ENCODE assay signal across 21 mouse cellular contexts in the genomic region with DNA sequence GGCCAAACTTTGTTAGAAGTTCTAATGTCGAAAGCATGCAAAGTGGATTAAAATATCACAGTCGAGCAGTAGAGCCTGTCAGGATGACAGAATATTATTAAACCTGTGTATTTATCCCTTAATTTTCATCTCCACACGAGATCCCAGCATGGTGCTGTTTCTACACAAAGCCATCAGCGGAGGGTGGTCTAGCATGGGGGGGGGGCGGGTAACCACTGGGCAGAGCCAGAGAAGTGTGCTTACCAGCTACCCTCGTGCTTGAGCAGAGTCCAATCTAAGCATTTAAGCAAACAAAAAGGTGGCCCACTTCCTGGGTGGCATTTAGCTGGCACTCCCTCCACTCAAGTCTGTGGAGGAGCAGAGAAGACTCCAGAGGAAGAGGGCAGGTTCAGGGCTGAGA.
DNase-seq lines count a peak whose midpoint lies in the region; ATAC-seq and TF ChIP-seq lines count a peak whose summit lies in the region.
"Had no signal": no experiment of that assay in that cellular context is flagged by ENCODE, and none has a peak within 500 bp of the region (broad histone marks: within the 10 kb centered on the region; RNA-seq: fewer than 3 reads in every experiment).

No protein-coding gene starts in this region.

- 43% methylated on average over 6 of the region's 6 CpGs for WGBS in neural tube, embryonic 13.5 days
- WGBS in forebrain, embryonic 16.5 days: 21% methylated on average over 6 of the region's 6 CpGs
- 19% methylated on average over 6 of the region's 6 CpGs for WGBS in midbrain, embryonic 13.5 days

- no peaks in the 10 kb centered on the region for H3K27me3 ChIP-seq in neural tube, embryonic 13.5 days
- H3K27me3 ChIP-seq in forebrain, embryonic 16.5 days (replicated peaks; ENCODE audit: control insufficient read depth, insufficient read depth, low read length): no peaks in the 10 kb centered on the region
- peaks cover 35% of the 10 kb centered on the region for H3K27me3 ChIP-seq in midbrain, embryonic 13.5 days
- H3K27me3 ChIP-seq: heart, embryonic 15.5 days; limb, embryonic 15.5 days; liver, embryonic 15.5 days; neural tube, embryonic 12.5 days had no signal

- peak overlapping the region; percentile 17; the same call in 1 of the 2 replicates for H3K4me2 ChIP-seq in neural tube, embryonic 13.5 days
- no peak overlapping the region for H3K4me2 ChIP-seq in forebrain, embryonic 16.5 days (ENCODE audit: low read length)
- H3K4me2 ChIP-seq in midbrain, embryonic 13.5 days (replicated peaks): peak overlapping the region; percentile 31
- H3K4me2 ChIP-seq: heart, embryonic 15.5 days; limb, embryonic 15.5 days; liver, embryonic 15.5 days; neural tube, embryonic 12.5 days had no signal

- H3K4me3 ChIP-seq in neural tube, embryonic 13.5 days: no peak overlapping the region
- no peak overlapping the region for H3K4me3 ChIP-seq in forebrain, embryonic 16.5 days (replicated peaks; ENCODE audit: low read length)
- H3K4me3 ChIP-seq in midbrain, embryonic 13.5 days (replicated peaks): no peak overlapping the region
- H3K4me3 ChIP-seq in layer of hippocampus, adult 2 months: no peak overlapping the region
- H3K4me3 ChIP-seq: heart, embryonic 15.5 days; limb, embryonic 15.5 days; liver, embryonic 15.5 days; neural tube, embryonic 12.5 days had no signal

- H3K9me3 ChIP-seq in neural tube, embryonic 13.5 days: no peaks in the 10 kb centered on the region
- H3K9me3 ChIP-seq in forebrain, embryonic 16.5 days (ENCODE audit: control insufficient read depth, low read length): no peaks in the 10 kb centered on the region
- H3K9me3 ChIP-seq in midbrain, embryonic 13.5 days: no peaks in the 10 kb centered on the region
- H3K9me3 ChIP-seq: heart, embryonic 15.5 days; limb, embryonic 15.5 days; liver, embryonic 15.5 days; neural tube, embryonic 12.5 days had no signal

- H3K36me3 ChIP-seq in neural tube, embryonic 13.5 days: no peaks in the 10 kb centered on the region
- no peaks in the 10 kb centered on the region for H3K36me3 ChIP-seq in forebrain, embryonic 16.5 days (ENCODE audit: control insufficient read depth, insufficient read depth)
- no peaks in the 10 kb centered on the region for H3K36me3 ChIP-seq in midbrain, embryonic 13.5 days
- H3K36me3 ChIP-seq: heart, embryonic 15.5 days; limb, embryonic 15.5 days; liver, embryonic 15.5 days; neural tube, embryonic 12.5 days had no signal

- no peak for DNase-seq in neural tube, embryonic 10.5 days (ENCODE audit: extremely low spot score, low spot score)
- no peak for DNase-seq in cerebellum, adult 11-12 months
- no peak for DNase-seq in layer of hippocampus, adult 2 months (ENCODE audit: low spot score in 2 of 2)
- DNase-seq: adrenal gland, postnatal 14 days; cerebellum, adult 11 months; cerebellum, postnatal 36 days; heart, adult 18-20 months; heart, postnatal 4 days; spleen, adult 18-20 months; thymus, adult 18-20 months; thymus, postnatal 4 days had no signal

- TF ChIP-seq CTCF in layer of hippocampus, adult 2 months (conservative IDR thresholded peaks at IDR 0.05): no peak

- peaks cover 16% of the 10 kb centered on the region for H3K4me1 ChIP-seq in neural tube, embryonic 13.5 days (replicated peaks)
- peaks cover 4% of the 10 kb centered on the region for H3K4me1 ChIP-seq in forebrain, embryonic 16.5 days (replicated peaks; ENCODE audit: control insufficient read depth, insufficient read depth, low read length)
- peaks cover 17% of the 10 kb centered on the region for H3K4me1 ChIP-seq in midbrain, embryonic 13.5 days (replicated peaks)
- H3K4me1 ChIP-seq: heart, embryonic 15.5 days; limb, embryonic 15.5 days; liver, embryonic 15.5 days; neural tube, embryonic 12.5 days had no signal

- H3K9ac ChIP-seq in neural tube, embryonic 13.5 days: no peak overlapping the region
- H3K9ac ChIP-seq in forebrain, embryonic 16.5 days (replicated peaks; ENCODE audit: low read depth, low read length): no peak overlapping the region
- no peak overlapping the region for H3K9ac ChIP-seq in midbrain, embryonic 13.5 days (replicated peaks)
- H3K9ac ChIP-seq: heart, embryonic 15.5 days; limb, embryonic 15.5 days; liver, embryonic 15.5 days; neural tube, embryonic 12.5 days had no signal

- ATAC-seq in neural tube, embryonic 13.5 days (ENCODE audit: low read depth): peak; percentile 69; the same call in 1 of the 2 replicates
- peak; percentile 36; the same call in 1 of the 2 replicates for ATAC-seq in forebrain, embryonic 16.5 days
- peak; percentile 77 for ATAC-seq in midbrain, embryonic 13.5 days
- no peak for ATAC-seq in megakaryocyte-erythroid progenitor cell, adult 5-6 weeks (replicated peaks; ENCODE audit: low FRiP score, low TSS enrichment, poor library complexity, severe bottlenecking)
- ATAC-seq: intestine, embryonic 16.5 days had no signal

- H3K27ac ChIP-seq in neural tube, embryonic 13.5 days (replicated peaks): 0 out of 2 replicates have a peak overlapping the region, but pooled peaks have one; percentile 23
- no peak overlapping the region for H3K27ac ChIP-seq in forebrain, embryonic 16.5 days (ENCODE audit: low read length)
- H3K27ac ChIP-seq in midbrain, embryonic 13.5 days: no peak overlapping the region
- H3K27ac ChIP-seq in layer of hippocampus, adult 2 months: no peak overlapping the region
- H3K27ac ChIP-seq: heart, embryonic 15.5 days; limb, embryonic 15.5 days; liver, embryonic 15.5 days; macrophage; neural tube, embryonic 12.5 days had no signal
